Mouse (Mus musculus) gonadal fat pad, adult 2 months (tissue): ENCODE measurements around the gene Gm20517. TPM values are rescaled to one million over a fixed set of nuclear protein-coding genes. Genes with fewer than 3 reads are reported as not detected.
"Not testable (repeated sequence)": the region's sequence is repeated elsewhere in the genome, so short reads cannot be mapped to it uniquely, and the experiment has no call there.

Experiments
- DNase-seq: peaks from one replicate; pipeline ENCODE4 v3.0.0-alpha.2; 2012; ENCODE audit warnings: low read depth
- polyA plus RNA-seq: library from polyadenylated mRNA; depleted of rRNA; stranded (reverse); fragments of >200 nt; gene quantifications from 2 replicates; pipeline ENCODE4 v1.2.3, GENCODE M21; 2012

Gene Gm20517
- polyA plus RNA-seq, 1 experiment = 0.81 TPM

- no peak for DNase-seq
These were observed 15.1 kb upstream of the Gm20517 start for GRCm38 (mm10) chr17:47596162-47596838.

- DNase-seq = no peak
These were observed 14.6 kb upstream of the Gm20517 start for GRCm38 (mm10) chr17:47596839-47597164.

- DNase-seq = no peak
These were observed 14.1 kb upstream of the Gm20517 start for GRCm38 (mm10) chr17:47597261-47597660.

GRCm38 (mm10) chr17:47597838-47598579, 13.4 kb upstream of the Gm20517 start:
- no peak for DNase-seq

GRCm38 (mm10) chr17:47598580-47599304, 12.6 kb upstream of the Gm20517 start:
- DNase-seq = not testable (repeated sequence)

- DNase-seq = no peak
These were observed 11.7 kb upstream of the Gm20517 start for GRCm38 (mm10) chr17:47599511-47600297.

- no peak for DNase-seq
These were observed 10.6 kb upstream of the Gm20517 start for GRCm38 (mm10) chr17:47600601-47601388.

GRCm38 (mm10) chr17:47601389-47601755, 10.0 kb upstream of the Gm20517 start:
- no peak for DNase-seq

GRCm38 (mm10) chr17:47602289-47602688, 9.1 kb upstream of the Gm20517 start:
- no peak for DNase-seq

- DNase-seq = no peak
These were observed 5.2 kb upstream of the Gm20517 start for GRCm38 (mm10) chr17:47606220-47606619.

- no peak for DNase-seq
These were observed 2.2 kb upstream of the Gm20517 start for GRCm38 (mm10) chr17:47609182-47609581.

- no peak for DNase-seq
These were observed 233 bp downstream of the Gm20517 start for GRCm38 (mm10) chr17:47611661-47611982.

GRCm38 (mm10) chr17:47614018-47614417, 2.6 kb downstream of the Gm20517 start:
- DNase-seq = no peak

GRCm38 (mm10) chr17:47616119-47616518, 4.7 kb downstream of the Gm20517 start:
- DNase-seq = no peak

GRCm38 (mm10) chr17:47616652-47617051, 5.3 kb downstream of the Gm20517 start:
- no peak for DNase-seq

GRCm38 (mm10) chr17:47617605-47618307, 6.4 kb downstream of the Gm20517 start:
- no peak for DNase-seq

GRCm38 (mm10) chr17:47618556-47619311, 7.3 kb downstream of the Gm20517 start:
- DNase-seq = no peak

- no peak for DNase-seq
These were observed 11.6 kb downstream of the Gm20517 start for GRCm38 (mm10) chr17:47622912-47623554.

GRCm38 (mm10) chr17:47624572-47624971, 13.2 kb downstream of the Gm20517 start:
- DNase-seq = not testable (repeated sequence)
